Mouse (Mus musculus): ENCODE measurements at regions not wholly inside any gene's neighbourhood (a gene's known extent, or its start where the extent isn't known, plus 50 kb on each side); places are given as distances from the start of the nearest gene placed in this dataset.

GRCm38 (mm10) chr11:33061570-33061969 lies 85.6 kb downstream of the Fgf18 start:
- Histone ChIP-seq H3K4me3 (ENCODE audit: low read depth, low read length) (no peak overlapping the region), H3K9ac (no peak overlapping the region), H3K27ac (ENCODE audit: low read depth, low read length) (no peak overlapping the region), H3K4me2 (ENCODE audit: low read depth) (no peak overlapping the region), H3K27me3 (ENCODE audit: insufficient read depth, low read length) (no peaks in the 10 kb centered on the region), H3K4me1 (ENCODE audit: insufficient read depth) (no peaks in the 10 kb centered on the region), H3K36me3 (ENCODE audit: insufficient read depth) (no peaks in the 10 kb centered on the region), H3K9me3 (ENCODE audit: low read length) (no peaks in the 10 kb centered on the region)
- ATAC-seq (no peak), DNase-seq (no peak)
- TF ChIP-seq CTCF (IDR thresholded peaks at IDR 0.05; ENCODE audit: low read depth) = no peak
- 86% methylated on average over 4 of the region's 4 CpGs for WGBS

- ATAC-seq (no peak), DNase-seq (no peak)
Observed at GRCm38 (mm10) chr11:33060352-33060751, 86.8 kb downstream of the Fgf18 start.

GRCm38 (mm10) chr11:33050216-33050615 lies 97.0 kb downstream of the Fgf18 start:
- Histone ChIP-seq H3K9me3 (ENCODE audit: low read length) (no peaks in the 10 kb centered on the region), H3K4me3 (ENCODE audit: low read depth, low read length) (no peak overlapping the region), H3K27ac (ENCODE audit: low read depth, low read length) (no peak overlapping the region), H3K4me1 (ENCODE audit: insufficient read depth) (no peaks in the 10 kb centered on the region), H3K4me2 (ENCODE audit: low read depth) (no peak overlapping the region), H3K27me3 (ENCODE audit: insufficient read depth, low read length) (no peaks in the 10 kb centered on the region), H3K36me3 (ENCODE audit: insufficient read depth) (no peaks in the 10 kb centered on the region), H3K9ac (no peak overlapping the region)
- 88% methylated on average over 12 of the region's 12 CpGs for WGBS
- DNase-seq (no peak), ATAC-seq (no peak)
- TF ChIP-seq CTCF (IDR thresholded peaks at IDR 0.05; ENCODE audit: low read depth) = no peak

More at GRCm38 (mm10) chr11:33060352-33060751, 86.8 kb downstream of the Fgf18 start:
- H3K36me3 ChIP-seq (ENCODE audit: insufficient read depth) = no peaks in the 10 kb centered on the region
- H3K4me1 ChIP-seq (ENCODE audit: insufficient read depth) = no peaks in the 10 kb centered on the region
- 72% methylated on average over 3 of the region's 3 CpGs for WGBS
- TF ChIP-seq CTCF (IDR thresholded peaks at IDR 0.05; ENCODE audit: low read depth) = no peak
- no peak overlapping the region for H3K9ac ChIP-seq
- H3K27me3 ChIP-seq (ENCODE audit: insufficient read depth, low read length) = no peaks in the 10 kb centered on the region
- no peak overlapping the region for H3K27ac ChIP-seq (ENCODE audit: low read depth, low read length)
- no peaks in the 10 kb centered on the region for H3K9me3 ChIP-seq (ENCODE audit: low read length)
- no peak overlapping the region for H3K4me2 ChIP-seq (ENCODE audit: low read depth)
- H3K4me3 ChIP-seq (ENCODE audit: low read depth, low read length) = no peak overlapping the region

GRCm38 (mm10) chr11:33039854-33040792 lies 107.1 kb downstream of the Fgf18 start:
- no peak for TF ChIP-seq CTCF (IDR thresholded peaks at IDR 0.05; ENCODE audit: low read depth)
- DNase-seq (no peak), ATAC-seq (no peak)
- 81% methylated on average over 10 of the region's 10 CpGs for WGBS
- H3K36me3 ChIP-seq (ENCODE audit: insufficient read depth) = no peaks in the 10 kb centered on the region
- H3K4me3 ChIP-seq (ENCODE audit: low read depth, low read length) = no peak overlapping the region
- H3K4me2 ChIP-seq (ENCODE audit: low read depth) = no peak overlapping the region
- H3K27me3 ChIP-seq (ENCODE audit: insufficient read depth, low read length) = no peaks in the 10 kb centered on the region
- H3K27ac ChIP-seq (ENCODE audit: low read depth, low read length) = no peak overlapping the region
- H3K9ac ChIP-seq = no peak overlapping the region
- H3K4me1 ChIP-seq (ENCODE audit: insufficient read depth) = no peaks in the 10 kb centered on the region
- no peaks in the 10 kb centered on the region for H3K9me3 ChIP-seq (ENCODE audit: low read length)

GRCm38 (mm10) chr11:33036367-33036766 lies 110.8 kb downstream of the Fgf18 start:
- H3K27me3 ChIP-seq (ENCODE audit: insufficient read depth, low read length) = no peaks in the 10 kb centered on the region
- TF ChIP-seq CTCF (IDR thresholded peaks at IDR 0.05; ENCODE audit: low read depth) = no peak
- no peak overlapping the region for H3K27ac ChIP-seq (ENCODE audit: low read depth, low read length)
- WGBS = 92% methylated on average over 4 of the region's 4 CpGs
- ATAC-seq (no peak), DNase-seq (no peak)
- H3K9ac ChIP-seq = no peak overlapping the region
- no peaks in the 10 kb centered on the region for H3K36me3 ChIP-seq (ENCODE audit: insufficient read depth)
- H3K9me3 ChIP-seq (ENCODE audit: low read length) = no peaks in the 10 kb centered on the region
- H3K4me1 ChIP-seq (ENCODE audit: insufficient read depth) = no peaks in the 10 kb centered on the region
- H3K4me2 ChIP-seq (ENCODE audit: low read depth) = no peak overlapping the region
- H3K4me3 ChIP-seq (ENCODE audit: low read depth, low read length) = no peak overlapping the region

- TF ChIP-seq CTCF (IDR thresholded peaks at IDR 0.05; ENCODE audit: low read depth) = peak; percentile 44
- Histone ChIP-seq H3K4me1 (ENCODE audit: insufficient read depth) (no peaks in the 10 kb centered on the region), H3K4me3 (ENCODE audit: low read depth, low read length) (no peak overlapping the region), H3K27ac (ENCODE audit: low read depth, low read length) (no peak overlapping the region), H3K27me3 (ENCODE audit: insufficient read depth, low read length) (no peaks in the 10 kb centered on the region), H3K4me2 (ENCODE audit: low read depth) (no peak overlapping the region), H3K36me3 (ENCODE audit: insufficient read depth) (no peaks in the 10 kb centered on the region), H3K9ac (no peak overlapping the region), H3K9me3 (ENCODE audit: low read length) (no peaks in the 10 kb centered on the region)
- no peak for ATAC-seq
- DNase-seq = no peak
Observed at GRCm38 (mm10) chr11:33028920-33029319, 118.3 kb downstream of the Fgf18 start.

GRCm38 (mm10) chr11:33027121-33027520 lies 120.1 kb downstream of the Fgf18 start:
- Histone ChIP-seq H3K36me3 (ENCODE audit: insufficient read depth) (no peaks in the 10 kb centered on the region), H3K4me1 (ENCODE audit: insufficient read depth) (no peaks in the 10 kb centered on the region), H3K9me3 (ENCODE audit: low read length) (no peaks in the 10 kb centered on the region), H3K27me3 (ENCODE audit: insufficient read depth, low read length) (no peaks in the 10 kb centered on the region), H3K4me3 (ENCODE audit: low read depth, low read length) (no peak overlapping the region), H3K4me2 (ENCODE audit: low read depth) (no peak overlapping the region), H3K9ac (no peak overlapping the region), H3K27ac (ENCODE audit: low read depth, low read length) (no peak overlapping the region)
- DNase-seq (no peak), ATAC-seq (no peak)
- TF ChIP-seq CTCF (IDR thresholded peaks at IDR 0.05; ENCODE audit: low read depth) = no peak
- WGBS = 91% methylated on average over 6 of the region's 6 CpGs
